Mouse (Mus musculus): ENCODE results near the gene Bnc2. TPM values are rescaled to one million over a fixed set of nuclear protein-coding genes. Genes with fewer than 3 reads are reported as not detected.

The Bnc2 gene
- polyA plus RNA-seq, 1 experiment: 0.73 TPM

DNA sequence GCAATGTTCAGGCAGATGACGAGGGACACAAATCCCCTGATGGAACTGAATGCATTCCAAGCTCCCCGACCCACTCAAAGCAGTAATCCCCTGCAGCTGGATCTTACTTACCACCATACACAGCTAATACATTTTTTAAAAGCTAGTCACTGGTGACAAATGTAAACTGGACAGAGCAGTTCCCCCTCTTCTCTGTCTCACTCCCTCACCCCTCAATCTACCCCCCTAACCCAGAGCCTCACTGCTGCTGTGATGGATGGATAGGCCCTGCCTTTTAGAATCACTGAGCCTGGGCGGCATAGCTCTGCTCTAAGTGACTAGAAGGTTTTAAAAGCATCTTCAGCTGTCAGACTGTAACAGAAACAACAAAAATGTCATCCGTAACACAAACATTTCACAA, 40.3 kb downstream of the Bnc2 start:
- TF ChIP-seq CTCF (IDR thresholded peaks at IDR 0.05; ENCODE audit: extremely low read depth, insufficient read depth, low read length): no peak
- no peak for TF ChIP-seq POLR2A (IDR thresholded peaks at IDR 0.05; ENCODE audit: extremely low read depth, insufficient read depth, low read length)
- Histone ChIP-seq H3K4me1 (ENCODE audit: control insufficient read depth, insufficient read depth, low read length) (no peaks in the 10 kb centered on the region), H3K4me3 (ENCODE audit: insufficient read depth, low read length) (no peak overlapping the region), H3K27ac (ENCODE audit: insufficient read depth, low read length) (no peak overlapping the region)

DNA sequence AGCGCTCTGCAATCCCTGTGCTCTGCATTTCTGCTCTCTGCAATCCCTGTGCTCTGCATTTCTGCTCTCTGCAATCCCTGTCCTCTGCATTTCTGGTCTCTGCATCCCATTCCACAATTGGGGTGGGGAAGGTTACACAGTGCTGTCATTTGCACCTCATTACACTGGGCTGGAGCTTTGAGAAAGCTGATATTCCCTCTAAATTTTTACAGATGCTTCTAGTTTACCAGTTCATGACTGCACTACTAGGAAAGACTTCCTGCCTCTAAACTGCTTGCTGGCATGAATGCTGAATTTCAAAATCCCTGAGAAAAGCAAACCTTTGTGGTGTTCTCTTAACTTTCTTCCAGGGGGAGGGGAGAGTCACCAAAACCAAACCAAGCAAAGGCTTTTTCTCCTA, 41.1 kb downstream of the Bnc2 start:
- no peak for TF ChIP-seq CTCF (IDR thresholded peaks at IDR 0.05; ENCODE audit: extremely low read depth, insufficient read depth, low read length)
- no peak for TF ChIP-seq POLR2A (IDR thresholded peaks at IDR 0.05; ENCODE audit: extremely low read depth, insufficient read depth, low read length)
- Histone ChIP-seq H3K27ac (ENCODE audit: insufficient read depth, low read length) (no peak overlapping the region), H3K4me1 (ENCODE audit: control insufficient read depth, insufficient read depth, low read length) (no peaks in the 10 kb centered on the region), H3K4me3 (ENCODE audit: insufficient read depth, low read length) (no peak overlapping the region)

DNA sequence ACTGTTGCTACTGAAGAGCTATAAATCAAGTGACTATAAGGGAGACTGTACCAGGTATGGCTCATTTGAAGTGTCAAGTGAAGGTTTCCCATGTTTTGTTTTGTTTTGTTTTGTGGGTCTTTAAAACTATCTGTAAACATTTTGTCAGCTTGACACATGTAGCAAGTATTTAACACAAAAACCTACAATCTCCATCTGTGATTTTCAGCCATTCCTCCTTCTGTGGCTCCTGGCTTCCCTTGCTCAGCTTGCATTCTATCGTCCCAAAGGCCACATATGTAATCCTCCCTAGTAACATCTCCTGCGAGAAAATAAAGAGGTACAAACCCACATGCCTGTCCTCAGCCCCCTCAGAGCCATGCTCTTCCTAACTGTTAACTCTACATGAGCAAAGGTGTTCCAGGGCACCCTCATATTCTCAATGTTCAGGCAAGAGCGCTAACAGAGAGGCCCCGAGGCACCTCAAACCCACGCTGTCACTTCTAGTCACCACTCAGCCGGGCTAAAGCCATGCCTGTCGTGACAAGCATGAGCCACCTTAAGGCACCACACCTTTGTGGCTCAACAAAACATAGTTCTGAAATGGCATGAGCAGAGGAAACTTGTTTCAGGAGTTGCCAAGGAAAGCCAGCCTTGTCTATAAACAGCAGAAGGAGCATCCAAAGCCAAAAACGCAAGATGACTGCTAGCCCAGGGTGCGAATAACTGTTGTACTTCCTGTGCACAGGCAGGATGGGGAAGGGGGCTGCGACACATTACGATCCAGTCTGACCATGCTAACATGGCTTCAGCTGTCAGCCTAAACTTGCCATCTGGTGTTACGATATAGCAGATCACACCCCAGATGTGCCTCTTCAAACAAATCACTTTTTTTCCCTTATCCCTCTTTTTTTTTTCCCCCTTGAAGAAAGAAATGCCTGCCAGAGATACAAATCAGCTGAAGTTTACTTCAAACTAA, 42.0 kb downstream of the Bnc2 start:
- no peak for TF ChIP-seq CTCF (IDR thresholded peaks at IDR 0.05; ENCODE audit: extremely low read depth, insufficient read depth, low read length)
- no peak for TF ChIP-seq POLR2A (IDR thresholded peaks at IDR 0.05; ENCODE audit: extremely low read depth, insufficient read depth, low read length)
- Histone ChIP-seq H3K4me1 (ENCODE audit: control insufficient read depth, insufficient read depth, low read length) (no peaks in the 10 kb centered on the region), H3K4me3 (ENCODE audit: insufficient read depth, low read length) (no peak overlapping the region), H3K27ac (ENCODE audit: insufficient read depth, low read length) (no peak overlapping the region)

DNA sequence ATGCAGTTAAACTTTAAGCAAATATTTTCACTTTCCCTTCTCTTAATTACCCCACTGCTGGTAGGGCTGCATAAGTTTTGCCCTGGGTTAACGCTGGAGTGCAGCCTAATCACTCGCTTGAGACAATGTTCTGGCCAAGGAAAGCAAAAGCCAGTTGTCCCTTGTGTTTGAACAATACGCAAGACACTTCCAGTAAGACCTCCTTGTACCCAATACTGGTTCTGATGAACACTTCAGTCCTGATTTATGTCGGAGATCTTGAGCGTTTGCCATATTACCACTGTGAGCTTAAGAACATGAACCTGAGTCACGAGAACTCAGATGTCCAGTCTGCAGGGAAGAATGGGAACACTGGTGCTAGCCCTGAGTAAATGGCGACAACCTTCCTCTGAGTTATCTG, 47.5 kb downstream of the Bnc2 start:
- no peak for TF ChIP-seq POLR2A (IDR thresholded peaks at IDR 0.05; ENCODE audit: extremely low read depth, insufficient read depth, low read length)
- no peak for TF ChIP-seq CTCF (IDR thresholded peaks at IDR 0.05; ENCODE audit: extremely low read depth, insufficient read depth, low read length)
- no peaks in the 10 kb centered on the region for H3K4me1 ChIP-seq (ENCODE audit: control insufficient read depth, insufficient read depth, low read length)
- no peak overlapping the region for H3K27ac ChIP-seq (ENCODE audit: insufficient read depth, low read length)
- H3K4me3 ChIP-seq (ENCODE audit: insufficient read depth, low read length): no peak overlapping the region

DNA sequence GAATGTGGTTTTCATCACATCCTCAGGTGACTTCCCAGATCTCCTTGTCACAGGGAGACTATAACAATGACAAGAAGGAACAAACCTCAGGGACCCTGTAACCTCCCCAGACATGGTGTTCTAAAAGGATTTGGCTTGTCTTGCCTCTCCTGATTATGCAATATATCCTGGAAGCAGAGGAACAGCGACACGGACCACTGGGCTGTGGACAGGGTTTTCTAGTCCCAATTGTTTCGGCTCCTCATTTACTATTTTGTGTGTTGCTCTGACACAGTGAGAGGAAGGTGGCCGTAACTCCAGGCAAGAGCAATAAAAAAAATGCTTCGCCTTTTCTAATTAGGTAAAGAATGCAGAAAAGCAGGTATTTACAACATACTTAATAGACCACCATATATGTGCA, 51.8 kb downstream of the Bnc2 start:
- TF ChIP-seq POLR2A (IDR thresholded peaks at IDR 0.05; ENCODE audit: extremely low read depth, insufficient read depth, low read length): no peak
- no peak for TF ChIP-seq CTCF (IDR thresholded peaks at IDR 0.05; ENCODE audit: extremely low read depth, insufficient read depth, low read length)
- no peaks in the 10 kb centered on the region for H3K4me1 ChIP-seq (ENCODE audit: control insufficient read depth, insufficient read depth, low read length)
- H3K4me3 ChIP-seq (ENCODE audit: insufficient read depth, low read length): no peak overlapping the region
- H3K27ac ChIP-seq (ENCODE audit: insufficient read depth, low read length): no peak overlapping the region

DNA sequence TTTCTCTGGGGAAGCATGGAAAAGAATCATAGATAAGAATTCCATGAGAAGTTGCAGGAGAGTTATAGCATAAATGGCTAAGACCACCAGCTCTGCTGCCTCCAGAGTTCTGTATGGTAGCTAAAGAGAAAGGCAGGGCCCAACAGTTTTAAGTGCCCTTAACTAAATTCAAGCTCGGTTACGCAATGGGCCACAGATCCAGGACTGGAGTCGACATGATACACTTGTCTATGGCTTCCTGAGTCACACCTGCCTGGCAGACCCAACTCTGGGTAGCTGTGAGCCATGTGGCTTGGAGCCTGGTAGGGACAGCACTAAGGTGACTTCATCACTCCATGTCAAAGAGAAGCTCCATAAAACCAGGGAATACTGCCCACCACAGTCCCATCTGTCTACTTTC, 53.3 kb downstream of the Bnc2 start:
- no peak overlapping the region for H3K27ac ChIP-seq (ENCODE audit: insufficient read depth, low read length)
- no peaks in the 10 kb centered on the region for H3K4me1 ChIP-seq (ENCODE audit: control insufficient read depth, insufficient read depth, low read length)
- TF ChIP-seq POLR2A (IDR thresholded peaks at IDR 0.05; ENCODE audit: extremely low read depth, insufficient read depth, low read length) (no peak), CTCF (IDR thresholded peaks at IDR 0.05; ENCODE audit: extremely low read depth, insufficient read depth, low read length) (no peak)
- no peak overlapping the region for H3K4me3 ChIP-seq (ENCODE audit: insufficient read depth, low read length)

DNA sequence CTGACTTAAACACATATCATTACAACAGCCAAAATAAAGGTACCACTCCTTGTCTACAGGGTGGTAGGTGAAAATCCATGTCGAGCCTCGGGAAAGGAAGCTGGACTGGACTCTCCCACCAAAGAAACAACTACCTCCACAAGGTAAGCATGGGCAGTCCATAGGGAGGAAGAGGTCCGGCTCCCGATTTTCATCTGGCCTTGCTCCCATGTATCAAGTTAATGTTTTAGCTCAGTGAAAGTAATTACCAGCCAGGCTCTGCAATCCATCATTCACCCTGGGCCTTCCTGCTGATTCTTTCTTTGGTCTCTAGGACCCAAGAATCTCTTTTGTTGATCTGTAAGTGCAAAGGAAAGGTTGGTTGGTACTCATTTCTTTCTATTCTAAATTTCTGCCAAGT, 65.2 kb downstream of the Bnc2 start:
- TF ChIP-seq CTCF (IDR thresholded peaks at IDR 0.05; ENCODE audit: extremely low read depth, insufficient read depth, low read length) (no peak), POLR2A (IDR thresholded peaks at IDR 0.05; ENCODE audit: extremely low read depth, insufficient read depth, low read length) (no peak)
- Histone ChIP-seq H3K27ac (ENCODE audit: insufficient read depth, low read length) (no peak overlapping the region), H3K4me3 (ENCODE audit: insufficient read depth, low read length) (no peak overlapping the region), H3K4me1 (ENCODE audit: control insufficient read depth, insufficient read depth, low read length) (no peaks in the 10 kb centered on the region)

DNA sequence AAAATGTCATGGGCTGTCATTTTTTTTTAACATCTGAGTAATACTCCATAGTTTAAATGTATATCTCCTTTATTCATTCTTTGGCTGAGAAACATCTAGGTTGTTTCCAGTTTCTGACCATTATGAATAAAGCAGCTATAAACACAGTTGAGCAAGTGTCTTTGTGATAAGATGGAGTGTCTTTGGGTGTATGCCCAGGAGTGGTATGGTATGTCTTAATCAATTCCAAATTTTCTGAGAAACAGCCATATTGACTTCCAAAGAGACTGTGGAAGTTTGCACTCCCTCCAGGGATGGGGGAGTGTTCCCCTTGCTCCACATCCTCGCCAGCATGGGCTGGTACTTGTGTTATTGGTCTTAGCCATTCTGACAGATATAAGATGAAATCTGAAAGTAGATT, 70.6 kb downstream of the Bnc2 start:
- Histone ChIP-seq H3K4me1 (ENCODE audit: control insufficient read depth, insufficient read depth, low read length) (no peaks in the 10 kb centered on the region), H3K27ac (ENCODE audit: insufficient read depth, low read length) (no peak overlapping the region), H3K4me3 (ENCODE audit: insufficient read depth, low read length) (no peak overlapping the region)
- no peak for TF ChIP-seq CTCF (IDR thresholded peaks at IDR 0.05; ENCODE audit: extremely low read depth, insufficient read depth, low read length)
- no peak for TF ChIP-seq POLR2A (IDR thresholded peaks at IDR 0.05; ENCODE audit: extremely low read depth, insufficient read depth, low read length)

DNA sequence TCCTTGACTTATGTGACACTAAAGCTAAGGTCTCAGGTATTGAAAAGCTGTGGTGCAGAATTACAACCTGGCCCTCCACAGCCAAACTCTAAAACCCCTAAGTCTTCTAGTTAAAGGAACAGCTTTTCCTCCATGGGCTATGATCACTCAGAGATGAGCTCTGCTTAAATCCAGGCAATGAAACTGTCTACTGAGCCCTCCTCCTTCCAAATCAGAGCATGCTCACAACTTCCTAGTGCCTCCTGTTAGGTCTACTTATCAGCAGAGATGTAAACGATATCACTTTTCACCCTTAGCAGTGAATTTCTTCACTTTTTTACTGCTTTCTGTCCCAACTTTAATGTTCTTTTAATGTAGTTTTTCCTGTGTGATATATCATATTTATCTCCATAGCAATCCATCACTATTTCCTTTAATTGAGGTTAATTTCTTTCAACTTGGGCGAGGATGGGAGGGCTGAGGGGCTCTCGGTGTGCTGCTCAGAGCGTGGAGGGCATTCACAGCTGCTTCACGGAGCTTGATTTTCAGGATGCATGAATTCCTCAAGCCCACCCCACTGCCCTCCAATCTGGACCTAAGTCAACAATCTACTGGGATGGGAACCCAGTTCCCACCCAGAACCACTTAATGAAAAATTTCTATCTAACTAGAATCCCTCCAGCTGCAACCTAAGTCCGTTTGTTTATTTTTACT, 94.7 kb downstream of the Bnc2 start:
- H3K4me1 ChIP-seq (ENCODE audit: control insufficient read depth, insufficient read depth, low read length): no peaks in the 10 kb centered on the region
- H3K27ac ChIP-seq (ENCODE audit: insufficient read depth, low read length): no peak overlapping the region
- TF ChIP-seq CTCF (IDR thresholded peaks at IDR 0.05; ENCODE audit: extremely low read depth, insufficient read depth, low read length): no peak
- no peak for TF ChIP-seq POLR2A (IDR thresholded peaks at IDR 0.05; ENCODE audit: extremely low read depth, insufficient read depth, low read length)
- no peak overlapping the region for H3K4me3 ChIP-seq (ENCODE audit: insufficient read depth, low read length)

DNA sequence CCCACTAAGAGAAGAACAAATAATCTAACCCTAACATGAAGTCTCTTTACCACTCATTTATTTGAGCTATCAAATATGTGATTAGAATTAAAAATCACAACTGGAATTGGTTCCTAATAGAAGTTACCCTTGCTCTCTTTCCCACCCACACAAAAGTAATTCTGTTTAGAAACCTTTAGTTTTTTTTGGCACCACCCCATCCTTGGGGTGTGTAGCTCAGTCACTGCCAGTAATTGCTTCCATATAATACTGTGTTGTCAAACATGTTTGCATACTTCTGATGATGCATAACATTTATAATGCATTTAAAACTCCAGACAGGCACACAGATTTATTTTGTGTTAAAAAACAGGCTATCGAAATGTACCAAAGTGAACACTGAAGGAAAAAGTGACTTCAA, 96.8 kb downstream of the Bnc2 start:
- no peaks in the 10 kb centered on the region for H3K4me1 ChIP-seq (ENCODE audit: control insufficient read depth, insufficient read depth, low read length)
- H3K27ac ChIP-seq (ENCODE audit: insufficient read depth, low read length): no peak overlapping the region
- no peak for TF ChIP-seq POLR2A (IDR thresholded peaks at IDR 0.05; ENCODE audit: extremely low read depth, insufficient read depth, low read length)
- TF ChIP-seq CTCF (IDR thresholded peaks at IDR 0.05; ENCODE audit: extremely low read depth, insufficient read depth, low read length): no peak
- no peak overlapping the region for H3K4me3 ChIP-seq (ENCODE audit: insufficient read depth, low read length)
